Mouse (Mus musculus) urinary bladder, postnatal 36 days (tissue): ENCODE data around the gene Fam172a.

Experiments
- DNase-seq, 2 experiments: peaks; one replicate each; pipeline ENCODE4 v3.0.0; 2022; ENCODE audit warnings: low spot score in 2 of 2, mixed read lengths in 1 of 2

Gene Fam172a

DNA sequence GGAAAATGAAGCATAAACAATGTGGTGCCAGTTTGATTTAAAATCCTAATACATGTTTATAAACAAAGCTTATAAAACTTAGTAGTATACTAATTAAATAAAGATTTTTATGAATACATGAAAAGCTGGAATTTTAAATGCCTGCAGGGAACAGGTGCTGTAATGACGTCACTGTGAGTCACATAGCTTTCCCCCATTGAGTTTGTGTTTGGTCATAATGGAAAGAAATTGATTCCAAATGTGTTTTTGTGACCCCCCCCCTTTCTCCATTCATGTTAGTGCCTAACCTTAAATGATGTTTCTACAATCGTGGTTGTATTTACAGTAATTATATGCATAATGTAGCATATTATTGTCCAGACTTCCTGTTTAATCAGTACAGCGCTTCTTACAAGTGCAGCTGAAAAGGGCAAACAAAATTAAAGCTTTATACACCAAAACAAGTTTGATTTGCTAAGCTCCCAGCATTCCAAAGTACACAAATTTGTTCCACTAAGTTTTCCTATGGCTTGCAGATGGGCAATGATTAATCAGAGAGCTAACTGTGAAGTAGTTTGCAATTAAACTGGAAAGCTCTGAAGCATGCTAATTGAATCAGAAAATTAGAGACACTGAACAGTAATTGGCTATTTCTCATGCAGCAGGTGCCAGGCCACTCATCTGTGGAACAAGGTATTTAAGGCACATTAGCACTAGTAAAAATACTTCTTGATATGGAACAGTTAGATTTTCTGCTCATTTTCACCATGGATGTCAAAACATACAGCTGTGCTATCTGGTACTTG, 398.1 kb downstream of the Fam172a start:
- DNase-seq, result no peak

DNA sequence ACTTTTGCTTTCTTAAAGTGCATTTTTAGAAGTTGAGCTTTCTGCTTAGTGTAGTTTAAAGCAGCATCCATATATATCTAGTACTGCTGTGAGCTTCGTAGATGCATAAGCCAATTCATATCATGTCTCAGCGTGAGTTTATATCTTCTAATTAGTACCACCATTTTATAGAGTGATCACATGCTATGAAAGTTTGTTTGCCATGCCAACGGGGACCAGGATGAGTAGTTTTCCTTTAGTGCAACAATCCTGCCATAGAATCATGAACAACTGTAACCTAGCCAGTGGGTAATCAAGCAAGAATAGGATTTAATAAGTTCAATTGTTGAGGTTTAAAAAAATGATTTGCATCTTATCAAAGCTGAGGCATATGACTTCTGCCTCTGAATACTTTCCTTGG, 398.8 kb downstream of the Fam172a start:
- DNase-seq, result no peak

DNA sequence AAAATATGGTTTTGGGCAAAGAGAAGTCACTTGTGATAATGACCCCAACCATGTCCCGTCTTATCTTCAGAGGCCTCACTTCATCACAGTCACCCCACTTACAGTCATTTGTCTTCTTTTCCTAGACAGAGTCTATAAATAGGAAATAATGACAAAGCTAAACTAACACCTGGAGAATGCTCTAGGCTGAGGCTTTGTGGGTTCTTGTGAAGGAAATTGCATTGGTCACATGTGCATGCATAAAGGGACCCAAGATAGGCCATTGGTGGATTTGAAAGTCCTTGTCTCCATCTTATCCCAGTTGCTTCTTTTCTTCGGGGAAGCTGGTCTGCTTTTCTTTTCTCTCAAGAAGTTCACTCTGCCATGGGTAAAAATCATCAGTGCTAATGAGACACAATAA, 400.5 kb downstream of the Fam172a start:
- no peak for DNase-seq

DNA sequence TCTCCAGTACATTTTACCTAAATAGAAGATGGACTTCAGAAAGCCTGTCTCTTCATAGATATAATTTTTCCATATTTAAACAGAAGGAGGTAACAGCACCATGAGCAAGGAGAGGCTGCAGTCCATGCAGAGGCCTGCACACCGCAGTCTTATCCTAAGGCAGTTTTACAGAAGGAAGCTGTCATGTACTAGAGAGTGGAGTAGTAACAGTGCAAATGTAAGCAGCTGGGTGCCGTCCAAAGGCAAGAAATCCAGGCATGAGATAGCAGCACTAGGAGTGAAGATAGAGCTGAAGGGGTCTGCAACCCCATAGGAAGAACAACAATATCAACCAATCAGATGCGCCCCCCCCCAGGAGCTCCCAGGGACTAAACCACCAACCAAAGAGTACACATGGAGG, 403.0 kb downstream of the Fam172a start:
- no peak for DNase-seq

DNA sequence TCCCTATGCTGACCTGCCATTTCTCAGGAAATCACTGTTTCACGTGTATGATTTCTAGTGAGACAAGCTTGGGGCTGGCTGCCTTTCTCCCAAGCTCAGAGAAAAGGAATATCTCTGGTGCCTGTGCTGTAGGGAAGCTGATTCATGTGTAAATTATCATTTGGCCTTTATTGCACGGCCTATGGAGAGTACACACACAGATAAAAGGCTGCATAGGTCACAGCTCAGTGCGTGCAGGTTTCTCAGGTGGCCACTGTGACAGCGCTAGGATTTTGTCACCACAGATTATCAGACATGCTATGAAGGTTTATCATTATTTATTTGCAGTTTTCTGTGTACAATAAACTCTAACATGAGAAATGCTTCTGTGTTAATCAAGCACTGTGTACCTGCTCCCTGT, 408.8 kb downstream of the Fam172a start:
- DNase-seq, result no peak

DNA sequence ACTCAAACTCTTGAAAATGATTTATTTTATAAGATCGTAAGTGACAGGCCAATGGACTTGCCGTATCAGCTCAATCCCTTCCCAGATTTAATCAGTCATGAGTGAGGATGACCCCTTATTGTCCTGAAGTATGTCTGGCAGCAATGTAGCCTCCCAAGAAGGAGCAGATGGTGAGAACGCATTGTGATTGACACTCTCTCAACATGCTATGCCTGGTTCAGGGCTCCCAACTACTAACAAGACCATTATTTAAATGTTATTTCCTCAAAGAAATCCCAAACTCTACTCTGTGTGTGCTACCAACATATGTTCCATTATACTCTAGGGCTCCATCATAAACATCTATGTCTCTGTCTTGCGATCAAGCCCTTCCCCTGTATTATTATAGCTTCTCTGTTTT, 412.1 kb downstream of the Fam172a start:
- no peak for DNase-seq

DNA sequence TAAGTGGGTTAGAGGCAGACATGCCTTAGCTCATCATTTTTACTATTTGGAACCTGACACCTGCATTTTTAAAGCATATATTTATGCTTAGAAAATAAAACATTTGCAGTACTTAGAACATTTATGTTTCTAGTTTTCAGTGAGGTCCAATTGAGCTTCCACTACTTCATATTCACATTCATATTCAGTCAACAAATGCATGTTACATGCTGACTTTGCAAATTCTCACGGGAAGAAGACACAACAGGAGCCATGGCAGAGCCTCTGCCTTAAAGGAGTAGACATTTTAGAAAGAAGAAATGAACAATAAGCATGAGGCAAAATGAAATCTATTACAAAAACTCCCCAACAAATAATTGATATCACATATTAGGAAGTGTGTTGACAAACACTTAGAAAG, 416.9 kb downstream of the Fam172a start:
- DNase-seq, result no peak

DNA sequence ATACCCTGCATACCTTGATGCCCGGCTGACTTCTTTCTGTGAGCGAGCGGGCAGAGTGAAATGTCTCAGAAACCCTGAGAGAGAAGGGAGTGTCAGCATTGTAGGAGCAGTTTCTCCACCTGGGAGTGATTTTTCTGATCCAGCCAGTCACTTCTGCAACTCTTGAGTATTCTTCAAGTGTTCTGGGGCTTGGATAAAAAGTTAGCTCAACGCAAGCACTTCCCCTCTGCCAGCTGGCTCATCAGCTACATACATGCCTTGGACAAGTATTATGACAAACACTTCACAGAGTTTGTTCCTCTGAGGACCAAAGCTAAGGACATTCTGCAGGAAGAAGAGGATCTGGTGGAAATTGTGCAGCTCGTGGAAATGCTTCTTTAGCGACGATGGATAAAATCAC, 420.2 kb downstream of the Fam172a start:
- DNase-seq, result no peak

DNA sequence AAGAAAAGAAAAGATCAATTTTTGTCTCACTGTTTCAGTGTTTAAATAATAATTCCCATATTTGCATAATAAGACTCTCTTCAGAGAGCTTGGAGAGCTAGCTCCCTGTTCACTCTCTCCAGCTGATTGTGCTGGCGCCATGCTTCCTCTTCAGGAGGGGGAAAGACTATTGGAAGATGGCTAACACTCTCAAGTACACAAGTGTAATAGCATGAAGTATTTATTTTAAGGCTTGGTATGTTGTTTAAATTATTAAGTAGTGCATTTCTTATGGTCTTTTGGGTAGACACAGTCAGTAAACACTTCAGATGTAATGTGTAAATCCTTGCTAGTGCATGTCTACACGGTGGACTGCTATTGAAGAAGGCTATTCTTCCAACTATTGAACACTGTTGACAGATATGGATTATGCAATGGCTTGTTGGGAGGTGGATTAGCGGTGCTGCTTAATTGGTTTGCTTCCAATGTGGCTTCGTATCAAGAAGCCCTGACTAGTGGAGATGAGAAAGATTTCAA, 422.1 kb downstream of the Fam172a start:
- no peak for DNase-seq

DNA sequence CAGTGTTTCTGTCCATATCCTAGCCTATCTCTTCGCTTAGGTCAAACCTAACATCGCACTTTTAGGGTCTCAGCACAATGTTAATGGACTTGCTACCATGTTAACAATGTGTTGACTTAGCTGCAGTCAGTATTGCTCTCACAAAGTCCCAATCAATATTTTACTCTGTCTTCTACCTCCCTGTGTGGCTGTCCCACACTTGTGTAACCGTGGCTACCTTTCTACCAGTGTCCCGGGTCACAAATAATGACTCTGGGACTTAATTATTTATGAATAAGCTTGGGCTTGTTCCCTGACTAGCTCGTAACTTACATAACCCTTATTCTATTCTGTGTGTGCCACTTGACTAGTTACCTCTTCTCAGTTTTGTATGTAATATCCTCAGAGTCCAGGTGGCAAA, 455.6 kb downstream of the Fam172a start:
- DNase-seq, result no peak

DNA sequence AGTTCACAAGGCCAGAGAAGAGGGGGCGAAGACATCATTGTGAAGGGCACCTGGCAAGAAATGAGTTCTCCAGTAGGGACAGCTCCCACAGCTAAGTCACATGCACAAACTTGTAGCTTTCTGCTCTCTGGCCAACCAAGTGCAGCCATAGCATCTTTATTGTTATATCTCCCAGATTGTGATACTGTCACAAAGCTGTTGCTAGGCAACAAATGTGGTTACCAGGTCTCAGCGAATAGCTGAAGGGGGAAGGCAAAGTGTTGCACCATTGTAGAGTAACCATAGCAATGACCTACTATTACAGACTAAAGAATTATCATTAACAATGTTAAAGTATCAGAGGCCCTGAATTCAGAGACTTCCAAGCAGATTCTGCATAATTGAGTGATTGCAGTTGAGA, 460.3 kb downstream of the Fam172a start:
- no peak for DNase-seq

DNA sequence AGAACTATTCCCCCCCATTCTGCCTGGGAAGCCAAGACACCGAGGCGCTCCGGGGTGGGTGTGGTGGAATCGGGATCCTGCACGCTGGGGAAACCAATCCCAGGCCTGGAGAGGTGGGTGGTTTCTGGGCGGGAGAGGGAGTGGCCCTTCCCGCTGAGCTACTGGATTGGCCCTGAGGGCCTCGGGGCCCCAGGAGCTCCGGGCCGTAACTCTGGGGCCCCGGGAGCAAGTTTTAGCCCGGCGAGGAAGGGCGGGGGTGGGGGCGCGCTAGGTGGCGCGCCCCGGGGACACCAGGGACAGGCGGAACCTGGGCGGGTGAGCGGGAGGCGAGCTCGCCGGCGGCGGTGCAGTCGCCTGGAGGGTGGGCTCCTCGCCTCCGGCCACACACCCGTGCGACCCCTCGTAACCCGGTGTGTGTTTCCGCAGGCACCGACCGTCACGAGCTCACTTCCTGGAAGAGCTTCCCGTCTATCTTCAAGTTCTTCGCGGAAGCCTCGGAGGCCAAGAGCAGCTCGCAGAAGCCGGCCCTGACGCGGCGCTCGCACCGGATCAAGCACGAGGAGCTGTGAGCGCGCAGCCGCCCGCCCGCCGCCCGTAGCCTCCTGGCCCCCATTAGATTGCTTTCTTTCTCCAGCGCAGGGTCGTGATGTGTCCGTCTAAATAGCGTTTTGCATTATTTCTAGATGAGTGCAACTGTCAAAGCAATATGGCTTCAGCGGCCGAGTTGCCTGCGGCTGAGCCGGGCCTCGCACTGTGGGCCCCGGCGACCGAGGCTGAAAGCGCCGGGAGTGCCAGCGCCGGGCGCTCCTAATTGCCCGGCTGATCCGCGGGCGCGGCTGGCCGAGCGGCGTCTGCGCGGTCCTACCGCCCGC, 461.5 kb downstream of the Fam172a start:
- peak; percentile 49 to 74 for DNase-seq

DNA sequence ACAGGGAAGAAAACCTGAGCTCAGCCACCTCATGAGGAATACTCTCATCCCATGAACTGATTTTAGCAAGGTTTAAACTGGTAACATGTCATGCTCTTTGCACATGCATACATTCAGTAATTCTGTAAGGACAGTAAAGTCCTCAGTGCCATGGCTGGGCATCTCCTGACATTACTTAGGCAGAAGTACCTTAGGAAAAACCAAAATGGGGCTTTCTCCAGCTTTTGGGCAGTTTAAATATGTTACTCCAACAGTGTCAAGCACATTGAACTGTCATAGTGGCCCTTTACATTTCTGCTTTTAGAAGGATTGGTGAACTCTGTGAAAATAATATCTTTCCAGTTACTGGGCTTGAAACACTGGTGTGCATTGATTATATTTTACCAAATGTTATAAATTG, 463.1 kb downstream of the Fam172a start:
- DNase-seq, result no peak

DNA sequence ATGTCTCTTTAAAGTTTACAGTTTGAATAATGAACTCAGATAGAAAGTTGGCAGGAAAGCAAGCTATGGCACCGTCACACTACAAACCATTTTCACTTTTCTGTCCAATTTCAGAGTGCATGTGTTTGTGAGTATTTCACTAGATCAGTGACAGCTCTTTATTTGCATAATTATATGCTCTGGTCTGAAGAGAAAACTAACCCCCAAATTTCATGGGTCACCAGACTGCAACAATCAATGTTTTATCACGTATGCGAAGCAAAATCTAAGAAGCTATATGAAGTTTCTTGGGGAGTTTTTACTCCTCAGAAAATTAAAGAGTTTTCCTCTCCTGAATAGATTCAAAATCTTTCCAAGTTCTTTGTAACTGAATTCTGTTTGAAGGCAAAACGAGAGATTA, 466.3 kb downstream of the Fam172a start:
- no peak for DNase-seq

DNA sequence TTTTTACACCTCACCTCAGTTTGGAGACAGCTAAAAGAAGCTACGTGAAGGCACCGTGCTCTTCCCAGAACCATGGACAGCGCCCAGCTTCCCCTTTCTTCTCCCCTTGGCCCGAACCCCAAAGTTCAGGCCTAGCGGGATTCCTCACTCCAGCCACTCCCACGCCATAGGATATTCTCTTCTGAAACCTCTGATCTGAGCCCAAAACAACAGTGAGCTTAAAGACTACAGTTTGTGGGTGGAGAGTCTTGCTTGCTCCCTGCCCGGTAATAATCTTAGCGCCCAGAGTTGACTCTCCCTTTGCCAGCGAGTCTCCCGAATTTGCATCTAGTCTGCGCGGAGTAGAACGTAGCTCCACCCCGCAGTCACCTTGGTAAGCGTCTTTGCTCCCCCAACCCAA, 469.5 kb downstream of the Fam172a start:
- no peak for DNase-seq

DNA sequence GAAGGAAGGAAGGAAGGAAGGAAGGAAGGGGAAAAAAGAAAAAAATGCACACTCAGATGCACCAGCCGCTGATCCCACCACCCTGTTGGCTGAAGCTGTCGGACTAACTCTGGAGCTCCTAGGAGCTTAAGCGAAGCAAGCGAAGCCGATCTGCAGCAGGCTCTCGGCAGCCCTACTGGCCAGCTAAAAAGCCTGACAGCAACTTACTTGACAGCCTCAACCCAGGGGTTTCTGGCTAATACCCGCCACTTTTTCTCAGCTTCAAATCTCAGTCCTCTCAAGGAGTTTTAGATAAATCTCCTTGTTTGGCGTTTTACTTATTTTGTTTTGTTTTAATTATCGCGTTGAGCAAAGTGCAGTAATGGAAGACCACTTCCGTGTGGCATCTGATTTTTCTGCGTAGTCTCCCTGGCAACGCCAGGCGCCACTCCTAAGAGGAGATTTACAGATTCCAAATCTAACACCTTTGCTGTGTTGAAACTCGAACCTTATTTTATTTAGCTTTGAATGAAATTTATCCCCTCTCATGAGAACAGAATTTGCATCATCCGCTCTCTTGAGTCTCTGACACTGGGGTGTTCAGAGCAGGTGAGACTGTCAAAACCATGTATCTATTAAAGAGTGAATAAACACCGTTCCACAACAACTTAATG, 470.3 kb downstream of the Fam172a start:
- DNase-seq, result no peak

DNA sequence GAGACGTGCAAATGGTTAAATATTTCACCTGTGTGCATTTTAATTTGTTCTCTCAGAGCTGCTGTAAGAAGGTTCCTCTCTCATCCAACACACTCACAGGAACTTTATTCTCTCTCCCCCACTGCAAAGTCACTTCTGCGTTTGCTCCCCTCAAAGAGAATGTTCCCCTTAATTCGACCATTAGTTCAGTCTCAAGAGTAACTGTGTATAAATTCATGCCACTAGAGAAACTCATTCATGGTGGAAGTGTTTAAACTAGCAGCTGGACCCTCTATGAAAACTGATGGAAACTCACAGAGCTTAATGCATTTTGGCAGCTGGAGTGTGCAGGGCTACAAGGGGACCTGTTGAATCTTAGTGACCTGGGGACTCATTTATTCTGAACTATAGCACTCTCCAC, 471.0 kb downstream of the Fam172a start:
- DNase-seq, result no peak

DNA sequence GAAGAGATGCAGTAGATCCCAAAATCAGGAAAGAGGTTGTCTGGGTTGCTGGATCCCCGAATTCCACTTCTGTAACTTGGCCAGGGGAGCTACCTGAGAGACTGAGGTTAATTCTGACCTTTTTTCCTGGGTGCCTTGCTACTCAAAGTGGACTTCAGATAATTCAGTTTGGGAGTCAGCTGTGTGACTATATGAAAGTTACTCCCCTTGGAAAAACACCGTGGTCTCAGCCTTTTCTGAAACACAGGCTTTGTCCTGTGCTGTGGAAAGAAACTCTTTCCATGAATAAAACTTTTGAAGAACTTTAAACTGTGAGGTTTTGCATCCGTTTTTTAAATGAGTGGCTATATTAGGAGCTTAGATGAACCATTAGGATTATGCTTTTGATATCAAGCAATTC, 472.4 kb downstream of the Fam172a start:
- no peak for DNase-seq

DNA sequence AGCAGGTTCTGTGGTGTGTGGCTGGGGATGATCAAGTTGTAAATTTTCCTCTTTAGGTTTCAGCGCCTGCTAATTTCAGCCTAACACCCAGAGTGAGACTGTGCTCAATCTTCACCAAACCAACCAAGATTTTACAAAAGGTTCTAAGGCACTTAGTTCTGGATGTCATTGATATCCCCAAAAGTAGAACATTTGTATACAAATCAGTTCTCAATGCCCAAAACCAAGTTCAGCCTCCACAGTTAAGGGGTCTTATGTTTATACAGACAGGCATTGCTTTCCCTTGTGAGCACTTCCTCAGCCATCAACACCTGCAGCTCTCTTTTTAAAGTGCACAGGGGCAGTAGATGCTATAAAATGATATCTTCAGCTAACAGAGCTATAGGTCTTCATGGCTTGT, 473.1 kb downstream of the Fam172a start:
- no peak for DNase-seq

DNA sequence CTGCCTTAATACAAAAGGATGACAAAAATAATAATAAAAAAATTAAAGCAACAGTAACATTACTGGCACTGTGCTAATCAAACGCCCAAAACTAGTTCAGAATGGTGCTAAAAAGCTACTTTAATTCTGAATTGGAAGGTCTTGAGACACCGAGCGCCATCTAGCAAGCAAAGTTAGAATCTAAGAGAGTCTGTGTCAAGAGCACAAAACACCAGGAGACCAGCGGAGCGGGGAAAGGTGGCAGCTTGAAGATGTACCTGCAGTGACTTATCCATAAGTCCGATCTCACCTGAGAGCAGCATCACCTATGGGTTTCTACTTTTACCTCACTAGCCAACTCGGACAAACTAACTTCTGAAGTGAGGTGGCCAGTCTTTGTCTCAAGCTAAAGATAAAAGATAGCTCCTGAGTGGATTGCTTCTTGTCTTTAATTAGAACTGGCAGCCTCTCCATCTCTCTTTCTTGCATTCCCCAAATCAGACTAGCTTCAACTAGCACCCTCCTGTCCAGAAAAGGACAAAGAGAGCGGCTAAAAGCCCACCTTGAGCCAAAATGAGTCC, 474.1 kb downstream of the Fam172a start:
- no peak for DNase-seq

DNA sequence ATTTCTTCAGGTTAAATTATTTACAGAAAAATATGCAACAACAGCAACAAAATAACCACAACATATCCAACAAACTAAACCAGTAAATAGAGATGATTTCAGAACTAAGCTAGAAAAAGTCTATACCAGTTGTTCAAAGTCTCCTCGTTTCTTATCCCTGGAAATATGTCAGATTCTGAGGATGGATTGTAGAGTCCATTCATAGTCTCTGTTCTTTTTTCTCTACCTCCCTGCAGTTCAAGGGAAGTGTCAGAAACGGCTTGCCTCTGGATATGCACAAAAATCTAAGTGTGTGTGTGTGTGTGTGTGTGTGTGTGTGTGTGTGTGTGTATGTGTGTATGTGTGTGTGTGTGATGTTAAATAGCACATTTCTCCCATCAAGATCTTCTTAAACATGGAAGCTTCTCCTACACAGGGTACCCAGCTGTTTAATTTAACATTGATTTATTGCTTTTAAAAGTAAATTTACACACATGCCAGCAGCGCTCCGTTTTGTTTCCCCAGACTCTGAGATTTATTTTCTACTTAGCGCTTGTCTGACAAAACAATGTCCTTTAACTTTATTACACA, 475.6 kb downstream of the Fam172a start:
- DNase-seq, result no peak

DNA sequence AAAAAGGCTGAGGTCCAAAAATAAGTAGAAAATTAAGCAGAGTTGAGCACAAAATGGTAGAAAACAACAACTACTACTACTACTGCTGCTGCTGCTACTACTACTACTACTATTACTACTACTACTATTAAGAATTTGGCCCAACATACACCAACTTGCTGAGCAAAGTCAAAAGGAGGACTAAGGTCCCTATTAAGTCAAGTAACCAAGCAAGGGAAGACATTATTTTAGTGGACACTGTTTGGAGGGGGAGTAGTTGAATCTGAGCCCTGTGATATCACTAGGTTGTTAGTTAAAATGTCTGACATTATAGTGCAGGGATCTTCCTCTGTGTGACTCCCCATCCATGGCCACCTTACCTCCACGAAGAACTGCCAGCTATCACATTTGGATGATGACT, 476.2 kb downstream of the Fam172a start:
- no peak for DNase-seq
